Mouse (Mus musculus) kidney, adult 2 months (tissue): ENCODE measurements around the gene Lair1. TPM values are rescaled to one million over a fixed set of nuclear protein-coding genes. Genes with fewer than 3 reads are reported as not detected.
A peak's percentile ranks its signal among the peaks of the same experiment; 100 is the strongest.
"Not testable (repeated sequence)": the region's sequence is repeated elsewhere in the genome, so short reads cannot be mapped to it uniquely, and the experiment has no call there.

Source experiments
- DNase-seq: peaks from one replicate; pipeline ENCODE4 v3.0.0; 2021
- H3K27ac ChIP-seq: fragments of 200-500 bp; 2 replicates; pipeline ENCODE4 v1.5.1; 2012; ENCODE audit warnings: low read depth, low read length, control low read depth, inconsistent platforms; ENCODE audit not compliant: insufficient read depth
- H3K27me3 ChIP-seq: fragments of 200-500 bp; replicated peaks from 2 replicates; pipeline ENCODE4 v1.6.1; 2012; ENCODE audit warnings: mild to moderate bottlenecking, moderate library complexity, low read length, inconsistent platforms; ENCODE audit not compliant: control insufficient read depth, insufficient read depth
- H3K36me3 ChIP-seq: fragments of 200-500 bp; 2 replicates; pipeline ENCODE4 v1.6.1; 2012; ENCODE audit warnings: mild to moderate bottlenecking, moderate library complexity, low read length, inconsistent platforms; ENCODE audit not compliant: control insufficient read depth, insufficient read depth
- H3K4me1 ChIP-seq: fragments of 200-500 bp; 2 replicates; pipeline ENCODE4 v1.6.1; 2011; ENCODE audit warnings: low read length; ENCODE audit not compliant: control insufficient read depth, insufficient read depth
- H3K4me3 ChIP-seq: fragments of 200-500 bp; 2 replicates; pipeline ENCODE4 v1.5.1; 2011; ENCODE audit warnings: mild to moderate bottlenecking, low read depth, low read length, control low read depth; ENCODE audit not compliant: insufficient read depth
- CTCF ChIP-seq: fragments of 200-500 bp; conservative IDR thresholded peaks from 2 replicates; pipeline ENCODE4 v1.5.1; 2011; ENCODE audit warnings: low read depth, mild to moderate bottlenecking, control low read depth, low read length, moderate library complexity, mixed read lengths; ENCODE audit not compliant: insufficient read depth, insufficient read length
- POLR2A ChIP-seq: fragments of 200-500 bp; IDR thresholded peaks from one replicate; pipeline ENCODE4 v1.6.1; 2011; ENCODE audit warnings: low read depth, low read length, control low read depth
- WGBS: fragments of 180-500 bp; shearing (Covaris S2); methylation state at CpG from one replicate; pipeline ENCODE4 v1.1.7; 2018; 5-methylcytosine and 5-hydroxymethylcytosine counted together
- polyA plus RNA-seq: library from polyadenylated mRNA; depleted of rRNA; stranded (reverse); fragments of >200 nt; gene quantifications from 2 replicates; pipeline ENCODE4 v1.2.3, GENCODE M21; 2012

Lair1 gene
- polyA plus RNA-seq, 1 experiment = 1.9 TPM

- no peak for TF ChIP-seq POLR2A
- no peak for TF ChIP-seq CTCF
These were observed 16.5 kb upstream of the Lair1 start for GRCm38 (mm10) chr7:4079511-4079910.

GRCm38 (mm10) chr7:4073144-4073543 is 10.1 kb upstream of the Lair1 start:
- H3K36me3 ChIP-seq = no peaks in the 10 kb centered on the region
- 68% methylated on average over 3 of the region's 3 CpGs for WGBS
- no peak overlapping the region for H3K4me3 ChIP-seq
- H3K27me3 ChIP-seq = no peaks in the 10 kb centered on the region
- TF ChIP-seq CTCF (no peak), POLR2A (no peak)
- no peaks in the 10 kb centered on the region for H3K4me1 ChIP-seq
- no peak overlapping the region for H3K27ac ChIP-seq
- DNase-seq = no peak

More at GRCm38 (mm10) chr7:4079511-4079910, 16.5 kb upstream of the Lair1 start:
- H3K4me1 ChIP-seq = peaks cover 8% of the 10 kb centered on the region; the same call in 1 of the 2 replicates
- H3K4me3 ChIP-seq = no peak overlapping the region
- 85% methylated on average over 7 of the region's 7 CpGs for WGBS
- H3K27me3 ChIP-seq = no peaks in the 10 kb centered on the region
- no peak for DNase-seq
- no peaks in the 10 kb centered on the region for H3K36me3 ChIP-seq
- H3K27ac ChIP-seq = no peak overlapping the region

- Histone ChIP-seq H3K4me3 (no peak overlapping the region), H3K27me3 (no peaks in the 10 kb centered on the region), H3K27ac (no peak overlapping the region), H3K36me3 (no peaks in the 10 kb centered on the region), H3K4me1 (no peaks in the 10 kb centered on the region)
- no peak for TF ChIP-seq CTCF
- TF ChIP-seq POLR2A = no peak
- no peak for DNase-seq
- WGBS = 82% methylated on average over 6 of the region's 6 CpGs
These were observed 8.1 kb upstream of the Lair1 start for GRCm38 (mm10) chr7:4071066-4071465.

- no peak overlapping the region for H3K4me3 ChIP-seq
- TF ChIP-seq CTCF = no peak
- H3K27me3 ChIP-seq = no peaks in the 10 kb centered on the region
- no peaks in the 10 kb centered on the region for H3K36me3 ChIP-seq
- no peaks in the 10 kb centered on the region for H3K4me1 ChIP-seq
- 87% methylated on average over 1 of the region's 1 CpGs for WGBS
- DNase-seq = no peak
- no peak overlapping the region for H3K27ac ChIP-seq
These were observed 866 bp upstream of the Lair1 start for GRCm38 (mm10) chr7:4063714-4064425.

- H3K4me1 ChIP-seq, H3K27me3 ChIP-seq, DNase-seq, H3K36me3 ChIP-seq, H3K27ac ChIP-seq, H3K4me3 ChIP-seq: not testable (repeated sequence)
- WGBS = 58% methylated on average over 9 of the region's 9 CpGs
These were observed 2.3 kb downstream of the Lair1 start for GRCm38 (mm10) chr7:4060602-4061188.

- Histone ChIP-seq H3K36me3 (no peaks in the 10 kb centered on the region), H3K4me1 (no peaks in the 10 kb centered on the region), H3K27ac (no peak overlapping the region), H3K4me3 (no peak overlapping the region), H3K27me3 (no peaks in the 10 kb centered on the region)
- peak; percentile 5 for DNase-seq
- peak; percentile 47 for TF ChIP-seq CTCF
- TF ChIP-seq POLR2A = no peak
- WGBS = 30% methylated on average over 3 of the region's 3 CpGs
These were observed 36.1 kb downstream of the Lair1 start for GRCm38 (mm10) chr7:4026794-4027421.

GRCm38 (mm10) chr7:4004636-4005035 is 58.4 kb downstream of the Lair1 start:
- not testable (repeated sequence) for DNase-seq, H3K36me3 ChIP-seq, H3K4me3 ChIP-seq, H3K27me3 ChIP-seq, H3K4me1 ChIP-seq, H3K27ac ChIP-seq
- WGBS = 64% methylated on average over 3 of the region's 3 CpGs

GRCm38 (mm10) chr7:4003996-4004395 is 59.0 kb downstream of the Lair1 start:
- 74% methylated on average over 4 of the region's 4 CpGs for WGBS
- not testable (repeated sequence) for DNase-seq, H3K4me3 ChIP-seq, H3K4me1 ChIP-seq, H3K36me3 ChIP-seq, H3K27ac ChIP-seq, H3K27me3 ChIP-seq
